Mouse (Mus musculus): ENCODE measurements at regions not wholly inside any gene's neighbourhood (a gene's known extent, or its start where the extent isn't known, plus 50 kb on each side); places are given as distances from the start of the nearest gene placed in this dataset.
"Not testable (repeated sequence)": the region's sequence is repeated elsewhere in the genome, so short reads cannot be mapped to it uniquely, and the experiment has no call there.

GRCm38 (mm10) chr13:60471602-60472001 lies 130.1 kb upstream of the Dapk1 start:
- H3K27me3 ChIP-seq = no peaks in the 10 kb centered on the region
- H3K4me2 ChIP-seq = no peak overlapping the region
- H3K27ac ChIP-seq = no peak overlapping the region
- H3K4me1 ChIP-seq = peaks cover 20% of the 10 kb centered on the region
- no peak overlapping the region for H3K4me3 ChIP-seq (replicated peaks)
- no peak for ATAC-seq (replicated peaks; ENCODE audit: low FRiP score)
- H3K9me3 ChIP-seq (replicated peaks) = no peaks in the 10 kb centered on the region
- no peaks in the 10 kb centered on the region for H3K36me3 ChIP-seq
- 72% methylated on average over 5 of the region's 5 CpGs for WGBS
- no peak overlapping the region for H3K9ac ChIP-seq

GRCm38 (mm10) chr13:60476366-60476765 lies 125.4 kb upstream of the Dapk1 start:
- no peak for ATAC-seq (replicated peaks; ENCODE audit: low FRiP score)
- H3K27me3 ChIP-seq = 0 out of 2 replicates have a peak, but pooled peaks cover 5% of the 10 kb centered on the region
- H3K4me1 ChIP-seq = peaks cover 20% of the 10 kb centered on the region
- H3K36me3 ChIP-seq = no peaks in the 10 kb centered on the region
- H3K9me3 ChIP-seq (replicated peaks) = no peaks in the 10 kb centered on the region
- no peak overlapping the region for H3K9ac ChIP-seq
- H3K27ac ChIP-seq = no peak overlapping the region
- no peak overlapping the region for H3K4me3 ChIP-seq (replicated peaks)
- WGBS = 87% methylated on average over 2 of the region's 2 CpGs
- H3K4me2 ChIP-seq = no peak overlapping the region

GRCm38 (mm10) chr13:60478301-60478700 lies 123.4 kb upstream of the Dapk1 start:
- no peak overlapping the region for H3K9ac ChIP-seq
- H3K4me3 ChIP-seq (replicated peaks) = no peak overlapping the region
- 0 out of 2 replicates have a peak, but pooled peaks cover 5% of the 10 kb centered on the region for H3K27me3 ChIP-seq
- H3K9me3 ChIP-seq (replicated peaks) = no peaks in the 10 kb centered on the region
- no peak overlapping the region for H3K27ac ChIP-seq
- H3K4me1 ChIP-seq = peaks cover 22% of the 10 kb centered on the region
- 71% methylated on average over 6 of the region's 6 CpGs for WGBS
- H3K36me3 ChIP-seq = no peaks in the 10 kb centered on the region
- ATAC-seq (replicated peaks; ENCODE audit: low FRiP score) = no peak
- no peak overlapping the region for H3K4me2 ChIP-seq

- peak; percentile 63 for ATAC-seq (replicated peaks; ENCODE audit: low FRiP score)
- Histone ChIP-seq H3K27ac (peak overlapping the region; percentile 84), H3K9me3 (replicated peaks) (no peaks in the 10 kb centered on the region), H3K4me3 (replicated peaks) (peak overlapping the region; percentile 40), H3K27me3 (0 out of 2 replicates have a peak, but pooled peaks cover 5% of the 10 kb centered on the region), H3K4me2 (peak overlapping the region; percentile 68), H3K4me1 (peaks cover 22% of the 10 kb centered on the region), H3K36me3 (no peaks in the 10 kb centered on the region), H3K9ac (peak overlapping the region; percentile 31; the same call in 1 of the 2 replicates)
- 4% methylated on average over 18 of the region's 18 CpGs for WGBS
These were observed 122.5 kb upstream of the Dapk1 start for GRCm38 (mm10) chr13:60479043-60479861.

- Histone ChIP-seq H3K4me3 (replicated peaks) (peak overlapping the region; percentile 40), H3K9ac (peak overlapping the region; percentile 25; the same call in 1 of the 2 replicates)
These were observed 121.7 kb upstream of the Dapk1 start for GRCm38 (mm10) chr13:60479862-60480730.

GRCm38 (mm10) chr13:60480731-60481431 lies 120.9 kb upstream of the Dapk1 start:
- peaks cover 26% of the 10 kb centered on the region for H3K4me1 ChIP-seq
- H3K4me3 ChIP-seq (replicated peaks) = peak overlapping the region; percentile 40
- H3K4me2 ChIP-seq = peak overlapping the region; percentile 68
- H3K9me3 ChIP-seq (replicated peaks) = no peaks in the 10 kb centered on the region
- WGBS = 13% methylated on average over 21 of the region's 21 CpGs
- peak; percentile 79 for ATAC-seq (replicated peaks; ENCODE audit: low FRiP score)
- H3K27ac ChIP-seq = peak overlapping the region; percentile 84
- peak overlapping the region; percentile 25; the same call in 1 of the 2 replicates for H3K9ac ChIP-seq
- H3K36me3 ChIP-seq = no peaks in the 10 kb centered on the region
- H3K27me3 ChIP-seq = 0 out of 2 replicates have a peak, but pooled peaks cover 5% of the 10 kb centered on the region

More at GRCm38 (mm10) chr13:60479862-60480730, 121.7 kb upstream of the Dapk1 start:
- peak; percentile 57; the same call in 1 of the 2 replicates for ATAC-seq (replicated peaks; ENCODE audit: low FRiP score)
- peak overlapping the region; percentile 68 for H3K4me2 ChIP-seq
- no peaks in the 10 kb centered on the region for H3K9me3 ChIP-seq (replicated peaks)
- 0 out of 2 replicates have a peak, but pooled peaks cover 5% of the 10 kb centered on the region for H3K27me3 ChIP-seq
- H3K36me3 ChIP-seq = no peaks in the 10 kb centered on the region
- H3K27ac ChIP-seq = peak overlapping the region; percentile 84
- peaks cover 22% of the 10 kb centered on the region for H3K4me1 ChIP-seq
- 12% methylated on average over 13 of the region's 13 CpGs for WGBS

- peaks cover 32% of the 10 kb centered on the region for H3K4me1 ChIP-seq
- ATAC-seq (replicated peaks; ENCODE audit: low FRiP score); H3K9me3 ChIP-seq (replicated peaks); H3K9ac ChIP-seq; H3K27me3 ChIP-seq; H3K36me3 ChIP-seq: not testable (repeated sequence)
- H3K4me2 ChIP-seq = peak overlapping the region; percentile 68
- H3K27ac ChIP-seq = peak overlapping the region; percentile 84
- WGBS = 66% methylated on average over 11 of the region's 11 CpGs
- peak overlapping the region; percentile 40; the same call in 1 of the 2 replicates for H3K4me3 ChIP-seq (replicated peaks)
These were observed 120.3 kb upstream of the Dapk1 start for GRCm38 (mm10) chr13:60481451-60481850.

- Histone ChIP-seq H3K27me3 (0 out of 2 replicates have a peak, but pooled peaks cover 5% of the 10 kb centered on the region), H3K4me3 (replicated peaks) (no peak overlapping the region), H3K9me3 (replicated peaks) (no peaks in the 10 kb centered on the region), H3K4me2 (no peak overlapping the region), H3K9ac (no peak overlapping the region), H3K4me1 (peaks cover 33% of the 10 kb centered on the region), H3K36me3 (no peaks in the 10 kb centered on the region), H3K27ac (0 out of 2 replicates have a peak overlapping the region, but pooled peaks have one; percentile 84)
- ATAC-seq (replicated peaks; ENCODE audit: low FRiP score) = no peak
- 92% methylated on average over 6 of the region's 6 CpGs for WGBS
These were observed 119.8 kb upstream of the Dapk1 start for GRCm38 (mm10) chr13:60481946-60482345.

GRCm38 (mm10) chr13:60486105-60486504 lies 115.6 kb upstream of the Dapk1 start:
- ATAC-seq (replicated peaks; ENCODE audit: low FRiP score) = no peak
- Histone ChIP-seq H3K4me2 (no peak overlapping the region), H3K36me3 (no peaks in the 10 kb centered on the region), H3K9ac (no peak overlapping the region), H3K9me3 (replicated peaks) (no peaks in the 10 kb centered on the region), H3K4me1 (peaks cover 32% of the 10 kb centered on the region), H3K27me3 (no peaks in the 10 kb centered on the region), H3K4me3 (replicated peaks) (no peak overlapping the region), H3K27ac (peak overlapping the region; percentile 41; the same call in 1 of the 2 replicates)
- 63% methylated on average over 2 of the region's 2 CpGs for WGBS

- peaks cover 31% of the 10 kb centered on the region for H3K4me1 ChIP-seq
- H3K36me3 ChIP-seq = no peaks in the 10 kb centered on the region
- H3K4me2 ChIP-seq = no peak overlapping the region
- no peaks in the 10 kb centered on the region for H3K27me3 ChIP-seq
- WGBS = 94% methylated on average over 5 of the region's 5 CpGs
- ATAC-seq (replicated peaks; ENCODE audit: low FRiP score) = no peak
- no peak overlapping the region for H3K27ac ChIP-seq
- no peak overlapping the region for H3K4me3 ChIP-seq (replicated peaks)
- no peak overlapping the region for H3K9ac ChIP-seq
- no peaks in the 10 kb centered on the region for H3K9me3 ChIP-seq (replicated peaks)
These were observed 114.9 kb upstream of the Dapk1 start for GRCm38 (mm10) chr13:60486871-60487270.

GRCm38 (mm10) chr13:60488131-60488883 lies 113.4 kb upstream of the Dapk1 start:
- peak overlapping the region; percentile 80 for H3K27ac ChIP-seq
- H3K4me2 ChIP-seq = peak overlapping the region; percentile 10
- WGBS = 28% methylated on average over 13 of the region's 13 CpGs
- H3K27me3 ChIP-seq = no peaks in the 10 kb centered on the region
- H3K9ac ChIP-seq = no peak overlapping the region
- peaks cover 28% of the 10 kb centered on the region for H3K4me1 ChIP-seq
- no peaks in the 10 kb centered on the region for H3K36me3 ChIP-seq
- peak; percentile 84 for ATAC-seq (replicated peaks; ENCODE audit: low FRiP score)
- no peak overlapping the region for H3K4me3 ChIP-seq (replicated peaks)
- H3K9me3 ChIP-seq (replicated peaks) = no peaks in the 10 kb centered on the region
